Mouse (Mus musculus) heart, embryonic 11.5 days (tissue): ENCODE results near the gene Aadacl3. TPM values are rescaled to one million over a fixed set of nuclear protein-coding genes. Genes with fewer than 3 reads are reported as not detected.

Experiments used
- polyA plus RNA-seq: library from polyadenylated mRNA; unstranded; fragments of >200 nt; fragmentation: Nextera tagmentation; extraction: Ambion mirVana; gene quantifications from 2 replicates; pipeline ENCODE4 v1.2.1, GENCODE M21; 2014

The Aadacl3 gene
- polyA plus RNA-seq, 1 experiment from 2014 or later: not detected

Other genes starting within 250 kb of the Aadacl3 start
- not detected in 2 replicates for gene Pramel5, start 183.3 kb downstream of the Aadacl3 start, polyA plus RNA-seq
- not detected in 2 replicates for gene Gm13128, start 133.5 kb downstream of the Aadacl3 start, polyA plus RNA-seq
- gene Gm13119, start 105.8 kb downstream of the Aadacl3 start, polyA plus RNA-seq: not detected in 2 replicates
- gene Pramef20, start 85.8 kb downstream of the Aadacl3 start, polyA plus RNA-seq: not detected in 2 replicates
- gene Pramef12, start 55.3 kb downstream of the Aadacl3 start, polyA plus RNA-seq: not detected in 2 replicates
- gene 1700012P22Rik, start 25.0 kb downstream of the Aadacl3 start, polyA plus RNA-seq: not detected in 2 replicates
- not detected in 2 replicates for gene Gm9944, start 10.4 kb downstream of the Aadacl3 start, polyA plus RNA-seq
- gene 9430007A20Rik, start 56.1 kb upstream of the Aadacl3 start, polyA plus RNA-seq: not detected in 2 replicates
- not detected in 2 replicates for gene Gm13124, start 101.4 kb upstream of the Aadacl3 start, polyA plus RNA-seq
- gene Aadacl4, start 150.0 kb upstream of the Aadacl3 start, polyA plus RNA-seq: not detected in 2 replicates
- not detected in 2 replicates for gene Gm436, start 222.6 kb upstream of the Aadacl3 start, polyA plus RNA-seq